Mouse (Mus musculus) liver, postnatal 0 days (tissue): Measurements from ENCODE around the gene Kat2b.

Source experiments
- CTCF ChIP-seq: sonication (generic); IDR thresholded peaks from 2 replicates; pipeline ENCODE4 v1.5.1; 2016; ENCODE audit warnings: antibody characterized with exemption, low read depth
- EP300 ChIP-seq: IDR thresholded peaks from 2 replicates; pipeline ENCODE4 v1.6.1; 2016; ENCODE audit warnings: antibody characterized with exemption, low read depth, mild to moderate bottlenecking

DNA sequence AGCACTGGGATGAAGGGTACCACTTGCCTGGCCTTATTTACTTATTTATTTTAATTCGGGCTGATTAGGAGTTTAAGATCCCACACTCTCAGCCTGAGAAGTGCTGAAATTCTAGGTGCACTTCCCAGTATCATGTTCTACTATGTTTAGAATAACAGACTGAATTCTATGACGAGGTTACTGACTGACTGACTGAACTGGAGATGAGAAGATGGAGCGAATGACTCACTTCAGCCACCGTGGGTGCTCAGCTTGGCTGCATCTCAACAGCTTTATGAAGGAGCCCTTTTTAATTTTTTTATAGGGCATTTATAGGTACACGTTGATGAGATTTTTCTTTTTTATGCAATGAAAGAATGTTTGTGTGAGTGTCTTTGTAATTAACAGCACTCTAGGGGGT, 11.1 kb downstream of the Kat2b start:
- TF ChIP-seq CTCF: no peak
- no peak for TF ChIP-seq EP300
